Mouse (Mus musculus) myocyte (in vitro differentiated cells): ENCODE data around the gene Wfikkn2.

ENCODE experiments used
- E2F4 ChIP-seq: IDR thresholded peaks from one replicate; pipeline ENCODE4 v1.6.1; 2011; ENCODE audit warnings: mild to moderate bottlenecking, control low read depth, moderate library complexity; ENCODE audit not compliant: insufficient read depth
- MAX ChIP-seq: IDR thresholded peaks from one replicate; pipeline ENCODE4 v1.6.1; 2011; ENCODE audit warnings: low read depth, mild to moderate bottlenecking, control low read depth
- MYOD1 ChIP-seq, 3 experiments: IDR thresholded peaks; one replicate each; pipeline ENCODE4 v1.6.1; 2011; ENCODE audit warnings: control low read depth in 2 of 3, low read depth in 2 of 3, mild to moderate bottlenecking in 2 of 3, moderate library complexity in 1 of 3; ENCODE audit not compliant: insufficient read length in 2 of 3, control insufficient read depth in 1 of 3
- POLR2A ChIP-seq: IDR thresholded peaks from one replicate; pipeline ENCODE4 v1.6.1; 2011; ENCODE audit warnings: low read depth, mild to moderate bottlenecking, control low read depth, moderate library complexity; ENCODE audit not compliant: insufficient read length
- POLR2AphosphoS2 ChIP-seq: IDR thresholded peaks from one replicate; pipeline ENCODE4 v1.6.1; 2011; ENCODE audit warnings: low read depth, control low read depth; ENCODE audit not compliant: insufficient read length
- REST ChIP-seq: IDR thresholded peaks from one replicate; pipeline ENCODE4 v1.6.1; 2011; ENCODE audit warnings: mild to moderate bottlenecking, control low read depth, moderate library complexity; ENCODE audit not compliant: insufficient read depth, insufficient read length
- TCF12 ChIP-seq: IDR thresholded peaks from one replicate; pipeline ENCODE4 v1.6.1; 2011; ENCODE audit warnings: mild to moderate bottlenecking, control low read depth; ENCODE audit not compliant: poor library complexity, insufficient read depth, severe bottlenecking
- USF1 ChIP-seq: IDR thresholded peaks from one replicate; pipeline ENCODE4 v1.6.1; 2011; ENCODE audit warnings: low read depth, mild to moderate bottlenecking, control low read depth, moderate library complexity

- TF ChIP-seq REST (no peak), USF1 (no peak), POLR2A (no peak), POLR2AphosphoS2 (no peak), E2F4 (no peak), MYOD1 (IDR thresholded peaks at IDR 0.05; ENCODE audit: control insufficient read depth in 1 of 3, insufficient read length in 2 of 3, low read depth in 2 of 3) (no peak), TCF12 (no peak), MAX (no peak)
These were observed 7.0 kb downstream of the Wfikkn2 start for GRCm38 (mm10) chr11:94238786-94239185.
